ENCODE assay signal across 9 mouse cellular contexts in genomic region chr16:96610806-96611205, GRCm38 (mm10).
DNase-seq lines count a peak whose midpoint lies in the region; ATAC-seq and TF ChIP-seq lines count a peak whose summit lies in the region.
"Had no signal": no experiment of that assay in that cellular context is flagged by ENCODE, and none has a peak within 500 bp of the region (broad histone marks: within the 10 kb centered on the region; RNA-seq: fewer than 3 reads in every experiment).

No protein-coding gene starts in this region.

- DNase-seq in forebrain, postnatal 0 days: peak; percentile 24
- DNase-seq in thymus, adult 2 months: peak; percentile 26
- no peak for DNase-seq in thymus, postnatal 10 days (ENCODE audit: low spot score in 2 of 2)
- DNase-seq in embryonic facial prominence, embryonic 11.5 days (ENCODE audit: low spot score): peak; percentile 67
- peak; percentile 75 to 78 for DNase-seq in kidney, postnatal 4 days
- DNase-seq in thymus, postnatal 4 days: peak; percentile 40

- no peak for TF ChIP-seq POLR2A in thymus, adult 2 months (IDR thresholded peaks at IDR 0.05; ENCODE audit: control insufficient read depth, extremely low read depth, insufficient read depth, low read length, poor library complexity)

- no peak overlapping the region for H3K9ac ChIP-seq in forebrain, postnatal 0 days
- H3K9ac ChIP-seq in forebrain, embryonic 12.5 days: no peak overlapping the region
- no peak overlapping the region for H3K9ac ChIP-seq in embryonic facial prominence, embryonic 11.5 days (replicated peaks; ENCODE audit: low read length)
- H3K9ac ChIP-seq: heart, embryonic 15.5 days had no signal

- H3K4me3 ChIP-seq in forebrain, postnatal 0 days (ENCODE audit: low read depth, low read length): no peak overlapping the region
- no peak overlapping the region for H3K4me3 ChIP-seq in forebrain, embryonic 12.5 days (replicated peaks)
- H3K4me3 ChIP-seq in thymus, adult 2 months (ENCODE audit: control insufficient read depth, insufficient read depth, low read length): no peak overlapping the region
- no peak overlapping the region for H3K4me3 ChIP-seq in embryonic facial prominence, embryonic 11.5 days (ENCODE audit: low read depth, low read length)
- H3K4me3 ChIP-seq: heart, embryonic 15.5 days had no signal

- no peak for ATAC-seq in forebrain, postnatal 0 days
- no peak for ATAC-seq in forebrain, embryonic 12.5 days (ENCODE audit: low FRiP score)
- ATAC-seq in embryonic facial prominence, embryonic 11.5 days (replicated peaks; ENCODE audit: insufficient number of reproducible peaks, low FRiP score, low TSS enrichment, low read depth): no peak
- peak; percentile 75 for ATAC-seq in megakaryocyte, adult 5-6 weeks (ENCODE audit: poor library complexity, severe bottlenecking)

- peak; percentile 55 for TF ChIP-seq CTCF in forebrain, postnatal 0 days (IDR thresholded peaks at IDR 0.05; ENCODE audit: low read depth)
- TF ChIP-seq CTCF in thymus, adult 2 months (IDR thresholded peaks at IDR 0.05; ENCODE audit: borderline replicate concordance, control insufficient read depth, extremely low read depth, insufficient read depth, low read length, poor library complexity): no peak

- WGBS in forebrain, postnatal 0 days: 87% methylated on average over 1 of the region's 1 CpGs
- 81% methylated on average over 1 of the region's 1 CpGs for WGBS in forebrain, embryonic 12.5 days
- WGBS in thymus, adult 2 months: 93% methylated on average over 1 of the region's 1 CpGs
- WGBS in embryonic facial prominence, embryonic 11.5 days: 91% methylated on average over 1 of the region's 1 CpGs

- H3K36me3 ChIP-seq in forebrain, postnatal 0 days (ENCODE audit: insufficient read depth): peaks cover 12% of the 10 kb centered on the region
- H3K36me3 ChIP-seq in forebrain, embryonic 12.5 days (replicated peaks): no peaks in the 10 kb centered on the region
- H3K36me3 ChIP-seq in thymus, adult 2 months (ENCODE audit: control insufficient read depth, insufficient read depth, low read length): no peaks in the 10 kb centered on the region
- no peaks in the 10 kb centered on the region for H3K36me3 ChIP-seq in embryonic facial prominence, embryonic 11.5 days (replicated peaks; ENCODE audit: control insufficient read depth, insufficient read depth, low read depth, low read length)
- H3K36me3 ChIP-seq: heart, embryonic 15.5 days had no signal

- no peaks in the 10 kb centered on the region for H3K9me3 ChIP-seq in forebrain, postnatal 0 days (ENCODE audit: low read length)
- H3K9me3 ChIP-seq in forebrain, embryonic 12.5 days: no peaks in the 10 kb centered on the region
- no peaks in the 10 kb centered on the region for H3K9me3 ChIP-seq in embryonic facial prominence, embryonic 11.5 days (replicated peaks; ENCODE audit: control insufficient read depth, low read length)
- H3K9me3 ChIP-seq: heart, embryonic 15.5 days had no signal

- H3K27ac ChIP-seq in forebrain, postnatal 0 days (ENCODE audit: low read depth, low read length): no peak overlapping the region
- H3K27ac ChIP-seq in forebrain, embryonic 12.5 days: no peak overlapping the region
- no peak overlapping the region for H3K27ac ChIP-seq in thymus, adult 2 months (ENCODE audit: control insufficient read depth, insufficient read depth, low read length)
- H3K27ac ChIP-seq in embryonic facial prominence, embryonic 11.5 days (replicated peaks; ENCODE audit: low read depth, low read length): no peak overlapping the region
- H3K27ac ChIP-seq: heart, embryonic 15.5 days had no signal

- H3K4me1 ChIP-seq in forebrain, postnatal 0 days (ENCODE audit: insufficient read depth): no peaks in the 10 kb centered on the region
- peaks cover 3% of the 10 kb centered on the region; the same call in 1 of the 2 replicates for H3K4me1 ChIP-seq in forebrain, embryonic 12.5 days
- H3K4me1 ChIP-seq in thymus, adult 2 months (replicated peaks; ENCODE audit: control insufficient read depth, insufficient read depth, low read length): no peaks in the 10 kb centered on the region
- H3K4me1 ChIP-seq in embryonic facial prominence, embryonic 11.5 days (ENCODE audit: control insufficient read depth, insufficient read depth, low read length): no peaks in the 10 kb centered on the region
- H3K4me1 ChIP-seq: heart, embryonic 15.5 days had no signal

- H3K27me3 ChIP-seq in forebrain, postnatal 0 days (ENCODE audit: insufficient read depth, low read length): no peaks in the 10 kb centered on the region
- H3K27me3 ChIP-seq in forebrain, embryonic 12.5 days: no peaks in the 10 kb centered on the region
- no peaks in the 10 kb centered on the region for H3K27me3 ChIP-seq in thymus, adult 2 months (ENCODE audit: control insufficient read depth, insufficient read depth, low read length)
- H3K27me3 ChIP-seq in embryonic facial prominence, embryonic 11.5 days (ENCODE audit: control insufficient read depth, insufficient read depth, low read length): no peaks in the 10 kb centered on the region
- H3K27me3 ChIP-seq: heart, embryonic 15.5 days had no signal

- H3K4me2 ChIP-seq in forebrain, postnatal 0 days (ENCODE audit: low read depth): no peak overlapping the region
- no peak overlapping the region for H3K4me2 ChIP-seq in forebrain, embryonic 12.5 days
- H3K4me2 ChIP-seq in embryonic facial prominence, embryonic 11.5 days (ENCODE audit: low read depth, low read length): no peak overlapping the region
- H3K4me2 ChIP-seq: heart, embryonic 15.5 days had no signal

Comparison
In these comparisons a context has a peak if more than half of its experiments do, and no peak if none do; other contexts are left out.
1. DNase-seq: peak in forebrain, postnatal 0 days (single experiment), thymus, adult 2 months (single experiment), embryonic facial prominence, embryonic 11.5 days (single experiment), kidney, postnatal 4 days (2 of 2) and thymus, postnatal 4 days (single experiment); none in thymus, postnatal 10 days (0 of 2).